ENCODE assay signal across 36 mouse cellular contexts in the genomic region with DNA sequence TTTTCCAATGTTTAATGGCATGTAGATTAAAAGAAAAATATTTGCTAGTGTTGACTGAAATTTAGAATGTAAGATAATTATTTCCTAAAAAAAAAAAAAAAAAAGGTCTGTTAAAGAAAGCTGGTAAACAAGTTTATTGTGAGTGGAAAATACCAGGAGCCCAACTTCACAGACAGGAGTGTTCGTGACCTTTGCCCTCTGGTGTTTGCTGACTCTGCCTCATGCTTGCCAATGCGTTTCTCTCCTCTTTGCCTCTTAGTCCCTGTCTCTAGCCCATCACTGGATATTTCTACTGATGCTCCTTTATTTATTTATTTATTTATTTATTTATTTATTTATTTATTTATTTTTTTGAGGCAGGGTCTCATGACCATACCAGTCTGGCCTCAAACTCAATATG. TPM values are rescaled to one million over a fixed set of nuclear protein-coding genes. Genes with fewer than 3 reads are reported as not detected.
DNase-seq lines count a peak whose midpoint lies in the region; ATAC-seq and TF ChIP-seq lines count a peak whose summit lies in the region.
"Had no signal": no experiment of that assay in that cellular context is flagged by ENCODE, and none has a peak within 500 bp of the region (broad histone marks: within the 10 kb centered on the region; RNA-seq: fewer than 3 reads in every experiment).

No protein-coding gene starts in this region.

- 68% methylated on average over 2 of the region's 2 CpGs for WGBS in kidney, embryonic 16.5 days
- 62% methylated on average over 2 of the region's 2 CpGs for WGBS in liver, embryonic 14.5 days (ENCODE audit: insufficient replicate concordance)
- WGBS in hindbrain, embryonic 14.5 days, result 79% methylated on average over 2 of the region's 2 CpGs

- no peaks in the 10 kb centered on the region for H3K27me3 ChIP-seq in kidney, embryonic 16.5 days (ENCODE audit: insufficient read depth, low read length)
- no peaks in the 10 kb centered on the region for H3K27me3 ChIP-seq in liver, embryonic 14.5 days (ENCODE audit: control insufficient read depth, insufficient read depth, low read length)
- H3K27me3 ChIP-seq in hindbrain, embryonic 14.5 days (ENCODE audit: control insufficient read depth, insufficient read depth, low read length), result no peaks in the 10 kb centered on the region
- H3K27me3 ChIP-seq: forebrain, embryonic 15.5 days; heart, embryonic 12.5 days; intestine, embryonic 15.5 days; limb, embryonic 15.5 days; lung, embryonic 15.5 days; midbrain, embryonic 15.5 days; neural tube, embryonic 15.5 days; Patski had no signal

- no peak overlapping the region for H3K4me3 ChIP-seq in kidney, embryonic 16.5 days (ENCODE audit: low read length)
- H3K4me3 ChIP-seq in liver, embryonic 14.5 days (ENCODE audit: insufficient read depth in 1 of 2, low read depth in 2 of 2, low read length in 2 of 2), result no peak overlapping the region
- no peak overlapping the region for H3K4me3 ChIP-seq in hindbrain, embryonic 14.5 days (replicated peaks; ENCODE audit: low read length)
- H3K4me3 ChIP-seq: forebrain, embryonic 15.5 days; gastrocnemius, adult 2 months; heart, adult 2 months; heart, embryonic 12.5 days; intestine, embryonic 15.5 days; limb, embryonic 10.5 days; limb, embryonic 15.5 days; lung, embryonic 15.5 days; midbrain, embryonic 10.5 days; midbrain, embryonic 15.5 days; neural tube, embryonic 15.5 days had no signal

- 0 out of 2 replicates have a peak, but pooled peaks cover 3% of the 10 kb centered on the region for H3K36me3 ChIP-seq in kidney, embryonic 16.5 days (ENCODE audit: insufficient read depth, low read length)
- H3K36me3 ChIP-seq in liver, embryonic 14.5 days (replicated peaks; ENCODE audit: control insufficient read depth, insufficient read depth, low read depth), result no peaks in the 10 kb centered on the region
- H3K36me3 ChIP-seq in hindbrain, embryonic 14.5 days (replicated peaks; ENCODE audit: control insufficient read depth, insufficient read depth), result no peaks in the 10 kb centered on the region
- H3K36me3 ChIP-seq: forebrain, embryonic 15.5 days; heart, embryonic 12.5 days; intestine, embryonic 15.5 days; limb, embryonic 10.5 days; limb, embryonic 15.5 days; lung, embryonic 15.5 days; midbrain, embryonic 10.5 days; midbrain, embryonic 15.5 days; neural tube, embryonic 15.5 days had no signal

- no peak for TF ChIP-seq CTCF in liver, embryonic 14.5 days (IDR thresholded peaks at IDR 0.05; ENCODE audit: low read depth)

- no peak overlapping the region for H3K9ac ChIP-seq in kidney, embryonic 16.5 days (replicated peaks; ENCODE audit: low read length)
- no peak overlapping the region for H3K9ac ChIP-seq in liver, embryonic 14.5 days (replicated peaks)
- no peak overlapping the region for H3K9ac ChIP-seq in hindbrain, embryonic 14.5 days
- H3K9ac ChIP-seq: forebrain, embryonic 15.5 days; heart, embryonic 12.5 days; intestine, embryonic 15.5 days; limb, embryonic 15.5 days; lung, embryonic 15.5 days; midbrain, embryonic 15.5 days; neural tube, embryonic 15.5 days had no signal

- H3K4me1 ChIP-seq in kidney, embryonic 16.5 days (ENCODE audit: insufficient read depth, low read length), result no peaks in the 10 kb centered on the region
- H3K4me1 ChIP-seq in liver, embryonic 14.5 days (replicated peaks; ENCODE audit: control insufficient read depth in 2 of 2, insufficient read depth in 2 of 2, low read length in 1 of 2), result peaks cover 0 to 1% of the 10 kb centered on the region in 2 experiments; a peak in 1 of 4 replicates
- H3K4me1 ChIP-seq in hindbrain, embryonic 14.5 days (replicated peaks; ENCODE audit: control insufficient read depth, insufficient read depth, low read length), result no peaks in the 10 kb centered on the region
- H3K4me1 ChIP-seq: forebrain, embryonic 15.5 days; heart, embryonic 12.5 days; intestine, embryonic 15.5 days; limb, embryonic 10.5 days; limb, embryonic 15.5 days; lung, embryonic 15.5 days; midbrain, embryonic 10.5 days; midbrain, embryonic 15.5 days; neural tube, embryonic 15.5 days had no signal

- no peaks in the 10 kb centered on the region for H3K9me3 ChIP-seq in kidney, embryonic 16.5 days (ENCODE audit: low read length)
- no peaks in the 10 kb centered on the region for H3K9me3 ChIP-seq in liver, embryonic 14.5 days (ENCODE audit: control insufficient read depth, low read length)
- no peaks in the 10 kb centered on the region for H3K9me3 ChIP-seq in hindbrain, embryonic 14.5 days (ENCODE audit: control insufficient read depth, low read length)
- H3K9me3 ChIP-seq: forebrain, embryonic 15.5 days; heart, embryonic 12.5 days; intestine, embryonic 15.5 days; limb, embryonic 10.5 days; limb, embryonic 15.5 days; lung, embryonic 15.5 days; midbrain, embryonic 10.5 days; midbrain, embryonic 15.5 days; neural tube, embryonic 15.5 days had no signal

- no peak for ATAC-seq in kidney, embryonic 16.5 days (ENCODE audit: low FRiP score, low TSS enrichment)
- 0 out of 2 replicates have a peak, but pooled peaks have one; percentile 26 for ATAC-seq in liver, embryonic 14.5 days (ENCODE audit: insufficient read depth)
- ATAC-seq in hindbrain, embryonic 14.5 days (ENCODE audit: low FRiP score), result no peak
- ATAC-seq: forebrain, embryonic 15.5 days; hindbrain, postnatal 0 days; intestine, embryonic 15.5 days; midbrain, embryonic 15.5 days; Patski had no signal

- H3K4me2 ChIP-seq in kidney, embryonic 16.5 days (replicated peaks; ENCODE audit: low read depth, low read length), result no peak overlapping the region
- H3K4me2 ChIP-seq in liver, embryonic 14.5 days (ENCODE audit: low read depth), result no peak overlapping the region
- H3K4me2 ChIP-seq in hindbrain, embryonic 14.5 days (replicated peaks), result no peak overlapping the region
- H3K4me2 ChIP-seq: forebrain, embryonic 15.5 days; heart, embryonic 12.5 days; intestine, embryonic 15.5 days; limb, embryonic 15.5 days; lung, embryonic 15.5 days; midbrain, embryonic 15.5 days; neural tube, embryonic 15.5 days had no signal

- TF ChIP-seq EP300 in liver, embryonic 14.5 days (IDR thresholded peaks at IDR 0.05; ENCODE audit: low read depth), result no peak

- H3K27ac ChIP-seq in kidney, embryonic 16.5 days (ENCODE audit: low read length), result no peak overlapping the region
- no peak overlapping the region for H3K27ac ChIP-seq in liver, embryonic 14.5 days
- no peak overlapping the region for H3K27ac ChIP-seq in hindbrain, embryonic 14.5 days
- H3K27ac ChIP-seq: forebrain, embryonic 15.5 days; gastrocnemius, adult 2 months; heart, adult 2 months; hindbrain, postnatal 0 days; intestine, embryonic 15.5 days; limb, embryonic 10.5 days; limb, embryonic 15.5 days; lung, embryonic 15.5 days; midbrain, embryonic 10.5 days; midbrain, embryonic 15.5 days; neural tube, embryonic 15.5 days had no signal

- peak; percentile 78 for DNase-seq in kidney, adult 11 months
- peak; percentile 79 to 86 for DNase-seq in kidney, adult 8-10 months
- peak; percentile 81 to 89 for DNase-seq in kidney, postnatal 25 days
- DNase-seq in liver, embryonic 14.5 days (ENCODE audit: low read depth in 3 of 3, low spot score in 3 of 3), result no peak
- DNase-seq in gastrocnemius, adult 8-10 months (ENCODE audit: low spot score in 2 of 2), result no peak
- DNase-seq in hindbrain, embryonic 14.5 days (ENCODE audit: low spot score), result no peak
- DNase-seq in frontal cortex, postnatal 10 days (ENCODE audit: low spot score in 2 of 2), result no peak
- DNase-seq: adrenal gland, postnatal 10 days; gastrocnemius, adult 2 months; heart, adult 2 months; layer of hippocampus, postnatal 36 days; right cerebral cortex, postnatal 4 days had no signal

RNA-seq across cellular contexts. Expression of gene Gm7075, which starts 18.0 kb away (rescaled TPM):
- not detected in 2 replicates for polyA plus RNA-seq in kidney, embryonic 16.5 days (2015; fragmentation: Nextera tagmentation; extraction: Ambion mirVana)
- 0.34 TPM in 1 of 2 replicates, not detected in the other for polyA plus RNA-seq in liver, embryonic 14.5 days (2012; rRNA removed)
- not detected in 2 replicates for polyA plus RNA-seq in liver, embryonic 14.5 days (2014; fragmentation: Nextera tagmentation; extraction: Ambion mirVana)
- total RNA-seq in gastrocnemius, adult 8-10 months (2022), result not detected
- not detected in 2 replicates for polyA plus RNA-seq in hindbrain, embryonic 14.5 days (2014; fragmentation: Nextera tagmentation; extraction: Ambion mirVana)
- total RNA-seq: adrenal gland, postnatal 10 days; gastrocnemius, adult 2 months; gastrocnemius, postnatal 4 days; heart, adult 2 months; hematopoietic stem cell, adult 5-6 weeks; hindbrain, postnatal 0 days; layer of hippocampus, postnatal 36 days; left cerebral cortex, postnatal 10 days; megakaryocyte progenitor cell, adult 5-6 weeks; MEL had no signal
- polyA plus RNA-seq: embryonic facial prominence, embryonic 11.5 days; forebrain, embryonic 15.5 days; frontal cortex, adult 2 months; heart, adult 2 months; heart, embryonic 12.5 days; heart, postnatal 0 days; hindbrain, postnatal 0 days; intestine, embryonic 15.5 days; large intestine, adult 2 months; limb, embryonic 10.5 days; limb, embryonic 15.5 days; midbrain, embryonic 10.5 days; midbrain, embryonic 15.5 days; neural tube, embryonic 15.5 days; Patski; spleen, adult 2 months; testis, adult 2 months; thymus, postnatal 0 days had no signal

RNA-seq across cellular contexts. Expression of gene Dnajc12, which starts 21.4 kb away (rescaled TPM):
- polyA plus RNA-seq in kidney, embryonic 16.5 days (2015; fragmentation: Nextera tagmentation; extraction: Ambion mirVana), result 10.3 and 16.3 TPM in 2 replicates
- polyA plus RNA-seq in liver, embryonic 14.5 days (2012; rRNA removed), result 2.4 and 8.3 TPM in 2 replicates
- polyA plus RNA-seq in liver, embryonic 14.5 days (2014; fragmentation: Nextera tagmentation; extraction: Ambion mirVana), result 16.3 and 20.1 TPM in 2 replicates
- total RNA-seq in gastrocnemius, adult 8-10 months (2022), result 10 to 100 TPM; 21.3 to 22.7 (median 22.6) TPM
- polyA plus RNA-seq in hindbrain, embryonic 14.5 days (2014; fragmentation: Nextera tagmentation; extraction: Ambion mirVana), result 19.7 and 23.4 TPM in 2 replicates

RNA-seq across cellular contexts. Expression of gene Sirt1, which starts 22.1 kb away (rescaled TPM):
- polyA plus RNA-seq in kidney, embryonic 16.5 days (2015; fragmentation: Nextera tagmentation; extraction: Ambion mirVana), result 4.1 and 5.4 TPM in 2 replicates
- polyA plus RNA-seq in liver, embryonic 14.5 days (2012; rRNA removed), result 5.5 and 8.4 TPM in 2 replicates
- polyA plus RNA-seq in liver, embryonic 14.5 days (2014; fragmentation: Nextera tagmentation; extraction: Ambion mirVana), result 3.8 and 4.7 TPM in 2 replicates
- total RNA-seq in gastrocnemius, adult 8-10 months (2022), result 1 to 10 TPM; 6.8 to 8.9 (median 7.0) TPM
- 5.7 and 6.8 TPM in 2 replicates for polyA plus RNA-seq in hindbrain, embryonic 14.5 days (2014; fragmentation: Nextera tagmentation; extraction: Ambion mirVana)

RNA-seq across cellular contexts. Expression of gene Ctnna3, which starts 26.3 kb away (rescaled TPM):
- 0.49 and 0.55 TPM in 2 replicates for polyA plus RNA-seq in kidney, embryonic 16.5 days (2015; fragmentation: Nextera tagmentation; extraction: Ambion mirVana)
- polyA plus RNA-seq in liver, embryonic 14.5 days (2012; rRNA removed), result 0.01 and 0.03 TPM in 2 replicates
- not detected in 2 replicates for polyA plus RNA-seq in liver, embryonic 14.5 days (2014; fragmentation: Nextera tagmentation; extraction: Ambion mirVana)
- 10 to 100 TPM; 21.3 to 31.5 (median 25.8) TPM for total RNA-seq in gastrocnemius, adult 8-10 months (2022)
- polyA plus RNA-seq in hindbrain, embryonic 14.5 days (2014; fragmentation: Nextera tagmentation; extraction: Ambion mirVana), result 2.9 and 4.1 TPM in 2 replicates
- total RNA-seq: hematopoietic stem cell, adult 5-6 weeks; megakaryocyte progenitor cell, adult 5-6 weeks; MEL had no signal
- polyA plus RNA-seq: limb, embryonic 10.5 days; Patski had no signal

Comparison
In these comparisons a context has a peak if more than half of its experiments do, and no peak if none do; other contexts are left out.
1. DNase-seq: peak in kidney, adult 11 months (single experiment), kidney, adult 8-10 months (2 of 2) and kidney, postnatal 25 days (2 of 2); none in liver, embryonic 14.5 days (0 of 3), gastrocnemius, adult 8-10 months (0 of 2), hindbrain, embryonic 14.5 days (single experiment) and frontal cortex, postnatal 10 days (0 of 2).